Mouse (Mus musculus): ENCODE data around the gene Mipep. TPM values are rescaled to one million over a fixed set of nuclear protein-coding genes. Genes with fewer than 3 reads are reported as not detected.

Gene Mipep
- polyA plus RNA-seq (2016; fragmentation: Nextera tagmentation; extraction: Ambion mirVana): 24.0 and 25.1 TPM in 2 replicates

GRCm38 (mm10) chr14:60784427-60785315 lies at the start of gene Mipep:
Gene Mipep (plus strand): TSS chr14:60784573.
- Histone ChIP-seq H3K4me3 (peak within 1 kb of the TSS; percentile 87), H3K27ac (peak within 1 kb of the TSS; percentile 89), H3K36me3 (peaks cover 18% of the 10 kb centered on the region), H3K27me3 (ENCODE audit: low read depth, poor library complexity, severe bottlenecking) (peaks cover 7% of the 10 kb centered on the region; the same call in 1 of the 2 replicates), H3K4me1 (peaks cover 10% of the 10 kb centered on the region; the same call in 1 of the 2 replicates), H3K9me3 (replicated peaks) (no peaks in the 10 kb centered on the region)
- 1% methylated on average over 61 of the region's 61 CpGs for WGBS
- peak; percentile 91 for DNase-seq (ENCODE audit: low spot score)

- H3K27me3 ChIP-seq (ENCODE audit: low read depth, poor library complexity, severe bottlenecking): no peaks in the 10 kb centered on the region
- H3K36me3 ChIP-seq: no peaks in the 10 kb centered on the region
- WGBS: 73% methylated on average over 5 of the region's 5 CpGs
- peak overlapping the region; percentile 36; the same call in 1 of the 2 replicates for H3K27ac ChIP-seq
- H3K9me3 ChIP-seq (replicated peaks): no peaks in the 10 kb centered on the region
- peaks cover 68% of the 10 kb centered on the region for H3K4me1 ChIP-seq
- no peak overlapping the region for H3K4me3 ChIP-seq
- no peak for DNase-seq (ENCODE audit: low spot score)
Observed at GRCm38 (mm10) chr14:60735206-60735605, 49.2 kb upstream of the Mipep start.

DNA sequence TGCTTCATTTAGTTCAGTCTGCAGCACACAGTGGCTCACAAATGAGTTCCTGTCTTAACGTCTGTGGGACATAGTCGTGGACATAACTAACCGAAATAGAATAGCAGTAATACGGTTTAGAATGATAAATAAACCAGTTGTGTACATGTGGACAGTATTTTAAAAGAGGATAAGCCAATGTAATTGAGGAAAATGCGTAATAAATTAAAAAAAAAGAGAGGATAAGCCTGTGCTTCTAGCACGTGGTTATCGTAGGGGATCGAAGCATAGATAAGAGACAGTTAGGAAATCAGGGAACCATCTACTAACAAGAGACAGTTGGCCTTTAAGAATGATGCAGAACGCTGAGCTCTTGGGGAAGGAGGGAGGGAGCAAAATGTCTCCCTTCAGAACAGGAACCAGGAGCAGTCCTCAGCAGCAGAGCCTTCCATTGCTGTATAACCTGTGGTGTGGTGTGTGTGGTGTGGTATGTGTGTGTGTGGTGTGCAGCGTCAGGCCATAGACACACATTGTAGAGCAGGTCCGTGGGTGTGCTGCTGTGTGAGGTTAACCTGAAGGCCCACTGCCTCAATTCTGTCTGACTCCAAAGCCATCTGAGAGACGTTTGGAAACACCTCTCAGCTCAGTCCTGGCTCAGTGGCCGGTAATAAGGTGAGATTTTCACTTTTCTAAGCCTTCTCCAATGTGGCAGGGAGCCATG lies 48.4 kb upstream of the Mipep start:
- Histone ChIP-seq H3K27ac (peak overlapping the region; percentile 87), H3K36me3 (no peaks in the 10 kb centered on the region), H3K4me1 (peaks cover 72% of the 10 kb centered on the region), H3K4me3 (no peak overlapping the region), H3K9me3 (replicated peaks) (no peaks in the 10 kb centered on the region), H3K27me3 (ENCODE audit: low read depth, poor library complexity, severe bottlenecking) (no peaks in the 10 kb centered on the region)
- DNase-seq (ENCODE audit: low spot score): no peak
- whole genome bisulfite sequencing: 62% methylated on average over 13 of the region's 13 CpGs

- 12% methylated on average over 4 of the region's 4 CpGs for WGBS
- H3K27me3 ChIP-seq (ENCODE audit: low read depth, poor library complexity, severe bottlenecking): no peaks in the 10 kb centered on the region
- H3K4me3 ChIP-seq: no peak overlapping the region
- DNase-seq (ENCODE audit: low spot score): peak; percentile 55
- H3K4me1 ChIP-seq: peaks cover 72% of the 10 kb centered on the region
- no peaks in the 10 kb centered on the region for H3K36me3 ChIP-seq
- peak overlapping the region; percentile 87 for H3K27ac ChIP-seq
- H3K9me3 ChIP-seq (replicated peaks): no peaks in the 10 kb centered on the region
Observed at GRCm38 (mm10) chr14:60736591-60737192, 47.7 kb upstream of the Mipep start.

GRCm38 (mm10) chr14:60737202-60737611 lies 47.2 kb upstream of the Mipep start:
- H3K27ac ChIP-seq: peak overlapping the region; percentile 87
- no peak overlapping the region for H3K4me3 ChIP-seq
- H3K4me1 ChIP-seq: peaks cover 73% of the 10 kb centered on the region
- H3K9me3 ChIP-seq (replicated peaks): no peaks in the 10 kb centered on the region
- no peak for DNase-seq (ENCODE audit: low spot score)
- H3K27me3 ChIP-seq (ENCODE audit: low read depth, poor library complexity, severe bottlenecking): no peaks in the 10 kb centered on the region
- no peaks in the 10 kb centered on the region for H3K36me3 ChIP-seq
- WGBS: 19% methylated on average over 7 of the region's 7 CpGs

GRCm38 (mm10) chr14:60738434-60738938 lies 45.9 kb upstream of the Mipep start:
- H3K4me1 ChIP-seq: peaks cover 64% of the 10 kb centered on the region
- no peak for DNase-seq (ENCODE audit: low spot score)
- WGBS: 68% methylated on average over 10 of the region's 10 CpGs

GRCm38 (mm10) chr14:60739155-60739554 lies 45.2 kb upstream of the Mipep start:
- Histone ChIP-seq H3K27me3 (ENCODE audit: low read depth, poor library complexity, severe bottlenecking) (no peaks in the 10 kb centered on the region), H3K4me1 (peaks cover 62% of the 10 kb centered on the region), H3K36me3 (no peaks in the 10 kb centered on the region), H3K4me3 (no peak overlapping the region), H3K9me3 (replicated peaks) (no peaks in the 10 kb centered on the region), H3K27ac (peak overlapping the region; percentile 73)
- no peak for DNase-seq (ENCODE audit: low spot score)
- WGBS: 23% methylated on average over 5 of the region's 9 CpGs

More at GRCm38 (mm10) chr14:60738434-60738938, 45.9 kb upstream of the Mipep start:
- no peaks in the 10 kb centered on the region for H3K36me3 ChIP-seq
- no peaks in the 10 kb centered on the region for H3K9me3 ChIP-seq (replicated peaks)
- H3K27me3 ChIP-seq (ENCODE audit: low read depth, poor library complexity, severe bottlenecking): no peaks in the 10 kb centered on the region
- H3K27ac ChIP-seq: peak overlapping the region; percentile 87; the same call in 1 of the 2 replicates
- no peak overlapping the region for H3K4me3 ChIP-seq

DNA sequence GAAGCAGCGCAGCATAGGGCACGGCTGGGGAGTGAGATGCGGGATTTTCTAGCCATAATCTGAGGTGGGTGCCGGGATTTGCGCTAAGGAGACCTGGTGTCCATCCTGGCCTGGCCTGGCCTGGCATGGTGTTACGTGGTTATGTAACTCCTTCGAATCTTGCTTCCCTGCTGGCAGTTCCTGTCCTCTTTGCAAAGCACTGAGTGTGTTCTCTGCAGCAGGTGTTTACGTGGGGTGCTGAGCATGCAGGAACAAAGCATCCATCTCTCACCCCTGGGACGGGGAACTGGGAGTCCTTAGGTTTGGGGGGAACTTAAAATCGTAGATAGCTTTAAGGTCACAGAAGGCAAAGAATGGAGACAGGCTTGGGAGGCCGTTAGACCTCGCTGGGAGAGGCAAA lies 44.8 kb upstream of the Mipep start:
- Histone ChIP-seq H3K27me3 (ENCODE audit: low read depth, poor library complexity, severe bottlenecking) (no peaks in the 10 kb centered on the region), H3K4me1 (peaks cover 63% of the 10 kb centered on the region), H3K27ac (peak overlapping the region; percentile 73), H3K9me3 (replicated peaks) (no peaks in the 10 kb centered on the region), H3K36me3 (no peaks in the 10 kb centered on the region), H3K4me3 (no peak overlapping the region)
- 74% methylated on average over 12 of the region's 12 CpGs for WGBS
- DNase-seq (ENCODE audit: low spot score): no peak

GRCm38 (mm10) chr14:60740507-60740906 lies 43.9 kb upstream of the Mipep start:
- Histone ChIP-seq H3K4me1 (peaks cover 63% of the 10 kb centered on the region), H3K9me3 (replicated peaks) (no peaks in the 10 kb centered on the region), H3K36me3 (no peaks in the 10 kb centered on the region), H3K27me3 (ENCODE audit: low read depth, poor library complexity, severe bottlenecking) (no peaks in the 10 kb centered on the region), H3K27ac (no peak overlapping the region), H3K4me3 (no peak overlapping the region)
- DNase-seq (ENCODE audit: low spot score): no peak
- 80% methylated on average over 5 of the region's 5 CpGs for WGBS

- peaks cover under 1% of the 10 kb centered on the region; the same call in 1 of the 2 replicates for H3K36me3 ChIP-seq
- H3K4me1 ChIP-seq: peaks cover 62% of the 10 kb centered on the region
- H3K9me3 ChIP-seq (replicated peaks): no peaks in the 10 kb centered on the region
- WGBS: 74% methylated on average over 8 of the region's 8 CpGs
- DNase-seq (ENCODE audit: low spot score): no peak
- H3K27ac ChIP-seq: peak overlapping the region; percentile 31; the same call in 1 of the 2 replicates
- no peaks in the 10 kb centered on the region for H3K27me3 ChIP-seq (ENCODE audit: low read depth, poor library complexity, severe bottlenecking)
- no peak overlapping the region for H3K4me3 ChIP-seq
Observed at GRCm38 (mm10) chr14:60741033-60741432, 43.3 kb upstream of the Mipep start.

GRCm38 (mm10) chr14:60741490-60741981 lies 42.8 kb upstream of the Mipep start:
- DNase-seq (ENCODE audit: low spot score): no peak
- Histone ChIP-seq H3K4me3 (no peak overlapping the region), H3K27ac (peak overlapping the region; percentile 31), H3K4me1 (peaks cover 57% of the 10 kb centered on the region), H3K27me3 (ENCODE audit: low read depth, poor library complexity, severe bottlenecking) (no peaks in the 10 kb centered on the region), H3K36me3 (peaks cover 4% of the 10 kb centered on the region; the same call in 1 of the 2 replicates), H3K9me3 (replicated peaks) (no peaks in the 10 kb centered on the region)
- WGBS: 76% methylated on average over 6 of the region's 6 CpGs

DNA sequence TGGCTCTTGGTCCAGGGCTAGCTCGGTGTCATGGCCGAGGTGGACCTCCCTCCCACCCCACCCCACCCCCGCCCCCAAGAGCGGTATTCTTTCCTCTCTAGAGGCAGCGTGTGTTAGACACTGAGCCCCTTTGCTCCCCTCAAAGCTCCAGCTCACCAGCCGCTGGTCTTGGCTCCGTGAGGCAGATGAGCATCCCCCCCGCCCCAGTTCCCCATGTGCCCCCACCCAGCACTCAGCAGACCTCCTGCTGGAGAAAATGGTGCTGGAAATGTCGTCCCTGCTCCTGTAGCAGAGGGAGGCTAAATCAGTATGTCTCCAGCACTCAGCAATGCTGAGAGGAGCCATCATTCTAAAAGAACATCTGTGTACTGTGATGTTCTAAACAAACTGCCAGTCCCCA lies 40.7 kb upstream of the Mipep start:
- Histone ChIP-seq H3K36me3 (peaks cover 20% of the 10 kb centered on the region; the same call in 1 of the 2 replicates), H3K4me1 (peaks cover 37% of the 10 kb centered on the region), H3K27ac (peak overlapping the region; percentile 36; the same call in 1 of the 2 replicates), H3K27me3 (ENCODE audit: low read depth, poor library complexity, severe bottlenecking) (no peaks in the 10 kb centered on the region), H3K4me3 (no peak overlapping the region), H3K9me3 (replicated peaks) (no peaks in the 10 kb centered on the region)
- DNase-seq (ENCODE audit: low spot score): no peak
- 82% methylated on average over 9 of the region's 9 CpGs for WGBS

All from limb, embryonic 10.5 days (tissue).